Mouse (Mus musculus): ENCODE results near the gene 4930524J08Rik. TPM values are rescaled to one million over a fixed set of nuclear protein-coding genes. Genes with fewer than 3 reads are reported as not detected.

4930524J08Rik gene
- 1.7 and 2.8 TPM in 2 replicates for polyA plus RNA-seq (2012; rRNA removed)

DNA sequence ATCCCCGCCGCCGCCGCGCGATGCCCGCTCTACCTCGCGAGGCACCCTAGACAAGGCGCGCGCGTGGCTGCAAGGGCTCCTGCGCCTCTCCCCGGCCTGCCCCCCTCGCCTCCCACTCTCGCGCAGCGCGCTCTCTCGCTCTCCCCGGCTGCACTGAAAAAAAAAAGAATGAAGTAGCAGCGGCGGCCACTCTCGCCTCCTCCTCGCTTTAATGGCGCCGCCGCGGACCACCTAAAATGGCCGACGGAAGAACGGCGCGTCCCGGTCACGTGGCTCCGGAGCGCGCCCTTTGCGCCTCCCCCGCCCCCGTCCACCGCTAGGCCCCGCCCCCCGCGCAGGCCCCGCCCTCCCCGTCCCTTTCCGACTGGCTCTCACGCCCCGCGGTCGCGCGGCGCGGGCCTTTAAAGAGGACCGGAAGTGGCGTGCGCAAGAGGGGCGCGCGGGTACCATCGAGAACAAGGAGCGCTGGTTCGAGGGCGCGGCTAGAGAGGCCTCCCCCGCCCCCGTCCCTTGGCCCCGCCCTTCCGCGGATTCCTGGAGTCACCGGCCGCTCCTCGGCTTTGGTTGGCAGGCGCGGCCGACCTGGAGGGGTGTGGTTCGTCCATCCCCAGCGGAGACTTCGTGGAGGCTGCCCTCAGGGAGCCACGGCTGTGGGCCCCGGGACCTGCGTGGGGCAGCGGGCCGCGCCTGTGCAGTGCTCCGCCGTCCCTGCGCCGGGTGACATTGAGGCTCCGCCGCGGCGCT lies at the start of gene 4930524J08Rik, which contains the start of gene Hnrnpd:
TSS of gene 4930524J08Rik (plus strand) at position 363 of the 744 bp plus-strand sequence.
TSS of gene Hnrnpd (minus strand) at position 240 of the 744 bp plus-strand sequence.
- DNase-seq (ENCODE audit: extremely low spot score in 1 of 2, low spot score in 1 of 2) = peak; percentile 88 to 89

DNA sequence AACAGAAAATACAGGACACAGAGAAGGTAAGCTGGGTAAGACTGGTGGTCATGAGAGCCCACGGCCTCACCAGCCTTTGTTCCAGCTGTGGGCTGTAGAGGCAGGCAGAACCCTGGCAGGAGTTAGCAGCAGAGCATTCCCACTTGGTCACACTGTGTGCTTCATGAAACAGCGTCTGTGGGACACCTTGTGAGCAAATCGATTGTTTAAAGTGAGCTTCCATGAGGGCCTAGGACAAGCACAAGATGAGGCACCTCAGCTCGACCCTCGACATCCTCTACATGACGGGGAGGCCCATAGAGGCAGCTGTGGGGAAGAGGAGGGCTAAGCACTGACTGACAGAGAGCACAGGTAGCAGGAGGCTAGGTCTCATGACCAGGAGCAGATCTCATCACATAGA lies 47.0 kb upstream of the 4930524J08Rik start:
- DNase-seq (ENCODE audit: extremely low spot score in 1 of 2, low spot score in 1 of 2) = no peak

DNA sequence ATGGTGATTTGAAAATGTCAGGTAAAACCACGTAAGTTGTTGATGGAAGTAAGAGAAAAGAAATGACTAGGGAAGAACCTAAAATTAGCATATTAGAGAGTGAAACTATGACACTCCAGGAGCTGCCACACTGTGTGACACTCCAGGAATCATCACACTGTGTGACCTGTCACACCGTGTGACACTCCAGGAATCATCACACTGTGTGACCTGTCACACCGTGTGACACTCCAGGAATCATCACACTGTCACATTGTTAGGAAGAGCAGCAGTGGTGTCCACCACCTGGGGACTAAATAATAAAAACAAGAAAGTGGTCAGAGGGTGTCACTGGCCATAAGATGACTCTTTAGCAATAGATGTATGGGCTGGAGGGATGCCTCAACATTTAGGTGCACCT lies 39.4 kb upstream of the 4930524J08Rik start:
- DNase-seq (ENCODE audit: extremely low spot score in 1 of 2, low spot score in 1 of 2) = no peak

DNA sequence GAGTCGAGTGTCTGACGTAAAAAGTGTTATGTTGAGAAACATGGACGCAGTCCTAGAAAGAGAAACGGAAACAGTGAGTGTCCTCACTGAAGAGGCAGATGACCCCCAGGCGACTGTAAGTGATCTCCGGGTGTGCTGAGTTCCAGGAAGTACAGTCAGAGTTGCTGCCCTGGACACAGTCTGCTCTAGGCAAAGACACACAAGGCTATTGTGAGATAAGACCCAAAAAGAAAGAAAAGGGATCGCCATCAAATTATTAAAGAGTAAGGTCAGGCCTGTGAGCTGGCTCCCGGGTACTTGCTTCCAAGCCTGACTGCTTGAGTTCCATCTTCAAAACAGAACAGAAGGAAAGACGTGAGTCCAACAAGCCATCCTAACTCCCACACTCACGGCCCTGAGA lies 37.6 kb upstream of the 4930524J08Rik start:
- no peak for DNase-seq (ENCODE audit: extremely low spot score in 1 of 2, low spot score in 1 of 2)

DNA sequence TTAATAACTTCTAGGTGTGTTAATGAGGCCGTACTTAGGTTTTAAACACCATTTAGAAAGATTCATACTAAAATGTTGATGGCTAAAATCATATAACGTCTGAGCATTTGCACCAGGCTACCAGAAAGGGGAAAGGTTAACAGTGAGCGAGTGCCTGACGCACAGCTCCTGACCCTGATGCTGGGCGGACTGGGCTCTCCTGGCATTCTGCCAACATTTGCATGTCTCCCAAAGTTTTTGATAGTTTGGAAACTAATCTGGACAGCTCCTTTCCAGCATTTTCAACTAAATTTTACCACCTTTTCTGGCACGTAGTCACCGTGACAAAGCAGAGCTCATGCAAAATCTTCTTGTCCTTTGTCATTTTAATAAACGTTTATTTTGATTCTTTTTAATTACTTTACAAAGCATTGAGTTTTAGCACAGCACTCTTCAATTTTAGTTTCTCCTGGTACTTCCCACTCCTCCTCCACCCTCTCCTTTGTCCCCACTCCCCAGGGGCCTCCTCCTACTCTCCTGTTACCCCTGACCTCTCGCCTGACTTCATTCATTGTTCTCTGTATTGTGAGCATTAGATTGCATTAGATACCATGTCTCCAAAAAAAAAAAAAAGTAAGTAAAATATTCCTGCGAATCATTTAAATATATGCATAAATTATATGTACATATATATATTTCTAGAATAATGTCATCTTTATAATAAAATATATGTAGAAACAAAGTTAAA lies 36.9 kb upstream of the 4930524J08Rik start:
- no peak for DNase-seq (ENCODE audit: extremely low spot score in 1 of 2, low spot score in 1 of 2)

DNA sequence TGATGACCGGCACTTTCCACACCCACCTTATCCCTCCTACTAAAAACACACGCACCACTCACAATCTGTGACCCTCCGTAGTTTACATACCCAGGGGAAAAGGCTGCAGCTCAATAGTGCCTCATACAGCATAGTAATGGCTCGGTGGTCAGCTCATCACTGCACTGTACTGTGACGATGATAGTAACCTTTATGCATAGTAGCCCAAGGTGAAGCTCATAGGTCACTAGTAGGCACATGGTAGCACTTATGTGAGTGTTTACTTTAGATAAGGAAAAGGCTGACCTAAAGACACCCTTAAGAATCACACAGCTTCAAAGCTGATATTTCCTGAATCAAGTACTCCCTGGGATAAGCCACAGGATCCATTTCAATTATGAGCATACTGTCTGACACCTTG lies 26.3 kb upstream of the 4930524J08Rik start:
- DNase-seq (ENCODE audit: extremely low spot score in 1 of 2, low spot score in 1 of 2) = no peak

DNA sequence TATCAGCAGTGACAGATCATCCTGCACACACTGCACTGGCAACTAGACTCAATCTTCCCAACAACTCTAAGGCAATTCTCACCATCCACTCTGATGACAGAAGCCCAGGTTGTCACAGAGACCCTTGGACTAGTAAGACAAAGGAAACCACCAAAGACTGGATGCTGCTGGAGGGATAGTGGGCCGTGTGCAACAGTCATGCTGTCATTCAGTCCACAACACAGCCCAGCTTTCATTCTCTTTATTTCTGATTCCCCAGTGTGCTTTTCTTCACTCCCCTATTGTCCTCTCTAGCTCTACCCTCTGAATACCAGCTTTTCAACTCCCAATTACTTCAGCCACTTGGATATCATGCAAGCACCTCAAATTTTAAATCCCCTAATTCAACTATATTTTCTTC lies 25.0 kb upstream of the 4930524J08Rik start:
- no peak for DNase-seq (ENCODE audit: extremely low spot score in 1 of 2, low spot score in 1 of 2)

DNA sequence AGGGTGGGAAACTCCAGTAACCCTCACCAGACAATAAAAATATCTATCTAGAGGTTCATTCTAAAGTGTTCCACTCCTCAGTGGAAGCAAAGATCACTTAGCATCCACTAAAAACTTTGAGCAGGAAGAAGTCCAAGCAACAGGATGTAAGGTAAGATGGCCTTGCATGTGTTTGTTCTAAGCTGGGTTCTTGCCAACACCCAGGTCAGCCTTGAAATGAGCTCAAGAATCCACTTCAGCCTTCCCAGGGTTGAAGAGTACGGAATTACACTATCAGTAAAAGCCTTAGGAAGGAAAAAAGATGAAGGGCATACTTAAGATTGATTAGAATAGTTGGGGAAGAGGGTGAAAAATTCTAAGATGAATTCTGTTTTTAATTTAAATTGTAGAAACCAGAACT lies 20.2 kb upstream of the 4930524J08Rik start:
- DNase-seq (ENCODE audit: extremely low spot score in 1 of 2, low spot score in 1 of 2) = no peak

DNA sequence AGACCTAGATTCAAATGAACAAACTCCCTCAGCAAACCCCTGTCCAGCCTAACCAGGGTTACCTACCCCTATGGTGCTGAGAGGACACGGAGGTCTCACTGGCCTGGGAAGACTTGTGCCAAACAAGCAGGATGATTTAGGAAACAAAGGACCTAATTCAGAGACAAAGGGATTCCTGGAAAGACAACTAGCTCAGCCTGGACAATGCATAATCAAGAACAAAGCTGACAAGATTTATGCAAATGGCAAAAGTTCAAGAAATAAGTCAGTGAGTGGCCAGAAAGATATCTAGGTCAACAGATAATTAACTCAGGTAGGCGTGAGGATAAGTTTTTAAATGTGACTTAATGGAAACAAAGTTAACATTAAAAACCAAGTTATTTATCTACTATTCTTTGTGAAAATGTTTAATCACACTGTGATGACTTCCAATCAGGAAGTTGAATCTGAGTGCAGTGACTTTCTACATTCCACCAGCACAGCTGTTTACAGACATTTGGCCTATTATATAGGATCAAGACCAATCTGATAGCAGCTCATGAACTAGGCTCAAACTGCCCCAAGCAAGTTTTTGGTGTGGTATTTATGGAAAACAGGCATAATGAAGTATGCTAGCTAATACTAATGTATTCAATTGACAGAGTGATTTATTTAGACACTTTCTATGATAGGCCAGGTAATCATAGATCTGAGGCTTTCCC lies 19.5 kb upstream of the 4930524J08Rik start:
- DNase-seq (ENCODE audit: extremely low spot score in 1 of 2, low spot score in 1 of 2) = no peak

DNA sequence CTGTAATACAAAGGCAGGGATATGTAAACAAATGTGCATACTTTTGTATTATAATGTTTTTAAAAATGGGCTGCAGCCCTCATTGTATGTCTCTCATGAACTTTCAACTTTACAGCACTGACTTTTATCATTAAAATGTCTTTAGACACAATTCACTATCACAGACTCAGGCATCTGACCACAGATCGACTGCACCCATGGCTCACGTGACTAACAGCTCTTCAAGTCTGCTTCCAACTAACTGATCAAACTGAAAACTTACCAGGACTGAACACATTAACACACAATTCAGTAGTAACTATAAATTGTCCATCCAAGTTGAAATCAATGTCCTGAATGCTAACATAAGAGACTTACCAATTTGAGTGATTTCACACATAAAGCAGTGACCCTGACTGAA lies 18.9 kb upstream of the 4930524J08Rik start:
- no peak for DNase-seq (ENCODE audit: extremely low spot score in 1 of 2, low spot score in 1 of 2)

DNA sequence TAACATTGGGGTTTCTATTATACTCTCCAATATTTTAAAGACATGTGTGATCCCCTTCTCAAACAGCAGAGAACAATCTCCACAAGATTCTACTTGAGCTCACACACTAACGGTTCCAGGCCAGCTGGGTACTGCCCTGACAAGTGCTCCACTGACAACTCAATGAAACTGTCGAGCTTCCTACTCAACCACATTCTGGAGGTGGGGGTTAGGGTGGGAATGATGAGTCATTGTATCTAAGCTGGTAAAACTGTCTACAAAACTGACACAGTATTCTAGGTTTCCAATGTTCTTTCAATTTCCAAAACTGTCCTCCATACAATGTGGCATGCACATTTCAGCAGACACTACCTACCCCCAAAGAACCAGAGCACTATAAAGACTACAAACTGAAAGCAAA lies 4.9 kb upstream of the 4930524J08Rik start:
- DNase-seq (ENCODE audit: extremely low spot score in 1 of 2, low spot score in 1 of 2) = peak in 1 of 2 experiments; percentile 46

DNA sequence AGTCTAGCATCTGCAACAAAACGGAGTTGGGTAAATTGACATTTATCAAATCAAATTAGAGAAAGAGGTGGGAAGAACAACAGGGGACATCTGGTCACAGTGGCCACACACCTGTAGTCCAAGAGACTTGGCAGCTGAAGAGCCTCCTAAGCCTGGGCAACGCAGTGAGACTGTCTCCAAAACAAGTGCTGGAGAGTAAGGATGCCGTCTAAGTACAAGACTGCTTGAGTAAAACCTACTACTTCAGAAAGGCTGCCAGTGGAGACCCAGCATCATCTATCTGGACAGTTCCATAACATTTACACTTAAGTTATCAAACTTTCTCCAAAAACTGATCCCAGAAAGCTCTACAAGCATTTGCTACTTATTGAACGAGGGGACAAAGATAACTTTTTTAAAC lies 3.8 kb upstream of the 4930524J08Rik start:
- no peak for DNase-seq (ENCODE audit: extremely low spot score in 1 of 2, low spot score in 1 of 2)

DNA sequence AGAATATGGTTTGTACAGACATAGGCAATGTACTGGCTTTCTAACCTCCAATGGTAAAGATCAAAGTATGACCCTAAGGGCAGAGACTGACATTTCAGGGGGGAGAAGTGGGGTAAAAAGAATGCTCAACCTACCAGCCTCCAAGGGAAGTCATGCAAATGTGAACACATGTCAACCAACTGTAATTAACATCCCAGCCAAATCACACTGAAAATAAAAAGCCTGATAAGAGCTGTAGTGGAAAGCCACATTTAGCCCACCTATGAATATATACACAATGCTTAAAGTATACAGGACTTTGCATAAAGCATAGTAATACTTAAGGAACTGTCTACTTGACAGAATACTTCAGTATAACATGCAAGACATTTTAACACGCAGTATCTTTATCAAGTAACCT lies 3.1 kb upstream of the 4930524J08Rik start:
- DNase-seq (ENCODE audit: extremely low spot score in 1 of 2, low spot score in 1 of 2) = no peak

DNA sequence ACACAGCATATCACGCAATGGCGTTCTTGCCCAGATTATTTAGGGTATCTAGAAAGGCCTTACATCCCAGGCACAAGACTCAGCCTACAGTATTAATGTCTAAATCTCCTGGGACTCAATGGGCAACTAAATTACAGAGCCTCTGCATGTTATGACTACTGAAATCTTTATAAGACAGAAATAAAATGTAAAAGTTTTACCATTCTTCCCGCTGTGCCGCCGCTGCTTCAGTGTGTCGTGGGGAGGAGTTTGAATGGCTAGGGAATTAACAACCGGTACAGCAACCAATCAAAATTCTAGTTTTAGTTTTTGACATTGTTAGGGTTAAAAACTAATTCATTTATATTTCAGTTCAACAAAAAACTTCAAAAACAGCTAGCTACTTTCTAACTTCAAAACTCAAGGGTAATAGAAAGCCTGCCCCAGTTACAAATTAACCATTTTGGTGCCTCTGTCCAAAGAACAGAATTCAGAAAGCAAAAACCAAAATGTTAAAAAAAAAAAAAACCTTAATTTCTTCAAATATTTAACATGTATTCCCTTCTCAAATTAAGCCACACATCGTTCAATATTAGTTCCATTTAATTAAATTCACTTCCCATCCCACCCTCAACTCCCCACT lies 2.4 kb upstream of the 4930524J08Rik start:
- no peak for DNase-seq (ENCODE audit: extremely low spot score in 1 of 2, low spot score in 1 of 2)

DNA sequence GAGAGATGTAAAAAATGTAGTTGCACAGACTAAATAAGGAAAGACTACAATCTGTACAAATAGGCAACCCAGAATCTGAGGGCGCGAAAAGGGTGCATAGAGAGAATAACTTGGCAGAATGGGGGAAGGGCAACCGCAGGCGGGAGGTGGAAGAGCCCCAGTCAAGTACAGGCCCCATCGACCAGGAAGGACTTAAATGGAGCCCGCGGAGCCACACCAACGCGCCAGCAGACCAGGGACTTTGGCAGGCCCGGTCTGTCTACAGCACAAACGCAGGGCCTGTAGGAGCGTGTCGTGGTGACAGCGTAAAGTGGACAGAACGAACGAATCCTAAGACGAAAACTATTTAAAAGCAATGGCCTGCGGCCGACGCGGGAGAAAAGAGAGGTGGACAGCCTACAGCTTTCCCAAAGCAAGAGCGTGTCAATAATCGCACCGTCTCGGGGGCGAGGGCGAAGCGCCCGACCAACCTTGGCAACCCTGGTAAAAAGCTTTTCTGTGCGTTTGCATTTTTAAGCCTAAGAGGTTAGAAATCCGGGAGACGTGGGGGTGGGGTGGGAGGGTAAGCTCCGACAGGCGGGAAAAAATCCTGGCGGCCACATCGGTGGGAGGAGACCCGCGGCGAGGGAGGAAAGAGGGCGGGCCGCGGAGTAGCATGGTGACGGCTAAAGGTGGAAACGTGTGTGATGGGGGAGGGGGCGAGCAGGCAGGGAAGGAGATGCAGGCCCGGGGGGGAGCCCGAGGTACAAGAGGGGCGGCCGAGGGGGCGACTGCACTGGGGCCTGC lies 1.2 kb upstream of the 4930524J08Rik start:
- peak; percentile 44 to 65 for DNase-seq (ENCODE audit: extremely low spot score in 1 of 2, low spot score in 1 of 2)

DNA sequence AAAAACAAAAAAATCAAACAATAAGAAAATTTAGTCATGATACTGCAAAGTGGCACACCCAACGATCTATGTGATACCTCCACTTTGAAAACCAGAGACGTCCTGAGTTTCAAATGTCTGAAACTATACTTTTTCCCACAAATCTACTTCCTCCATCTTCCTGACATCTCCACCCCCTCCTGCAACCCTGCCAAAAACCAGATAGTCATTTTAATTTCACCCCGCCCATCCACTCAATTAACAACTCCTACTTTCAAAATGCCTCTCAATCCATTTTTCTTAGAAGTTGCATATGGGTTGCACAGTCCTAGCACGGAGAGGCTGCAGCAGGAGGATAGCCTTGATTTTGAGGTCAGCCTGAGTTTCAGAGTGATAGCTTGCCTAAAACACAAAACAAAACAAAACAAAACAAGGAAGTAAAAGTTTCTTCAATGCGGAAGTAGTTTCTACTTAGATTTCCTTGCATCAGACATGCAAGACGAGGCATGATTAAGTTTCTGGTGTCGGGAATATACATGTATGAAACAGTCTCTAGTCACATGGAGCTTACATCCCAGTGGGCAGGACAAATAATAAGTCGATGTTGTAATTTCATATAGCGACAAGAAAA lies 4.7 kb downstream of the 4930524J08Rik start:
- no peak for DNase-seq (ENCODE audit: extremely low spot score in 1 of 2, low spot score in 1 of 2)

DNA sequence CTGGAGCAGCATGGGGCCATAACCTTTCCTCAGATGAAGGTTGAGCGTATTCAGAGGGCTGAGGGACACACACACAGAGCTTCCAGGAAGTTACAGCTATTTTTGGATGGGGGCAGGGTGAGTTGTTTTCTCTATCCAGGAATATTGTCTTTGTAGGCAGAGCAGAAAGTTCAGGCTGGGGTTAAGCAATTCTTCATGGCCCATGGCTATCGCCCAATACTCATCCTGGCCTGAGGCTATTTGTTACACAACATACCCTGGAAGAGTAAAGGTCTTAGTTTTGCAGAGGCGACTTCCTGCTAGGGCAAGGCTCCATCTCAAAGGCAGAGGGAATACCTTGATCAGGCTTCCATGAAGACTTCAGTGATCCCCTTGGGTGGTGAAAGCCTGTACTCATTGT lies 15.3 kb downstream of the 4930524J08Rik start:
- no peak for DNase-seq (ENCODE audit: extremely low spot score in 1 of 2, low spot score in 1 of 2)

DNA sequence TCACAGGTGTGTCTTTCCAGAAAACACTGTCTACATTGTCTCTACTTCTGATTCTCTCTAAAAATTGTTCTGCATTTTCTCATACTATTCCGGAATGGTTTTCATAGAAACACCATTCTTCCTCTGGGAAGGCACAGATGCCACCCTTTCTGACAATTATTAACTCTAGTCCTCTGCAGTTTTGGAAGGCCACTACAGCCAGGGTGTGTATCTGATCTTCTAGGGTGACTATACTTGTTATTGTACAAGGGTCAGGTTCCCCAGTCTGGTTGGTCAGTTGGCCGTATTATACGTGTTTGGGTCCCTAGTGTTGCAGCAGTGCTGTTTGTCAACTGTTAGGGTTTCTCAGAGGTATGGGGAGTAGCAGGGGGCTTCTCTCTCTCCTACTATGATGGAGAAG lies 15.8 kb downstream of the 4930524J08Rik start:
- DNase-seq (ENCODE audit: extremely low spot score in 1 of 2, low spot score in 1 of 2) = no peak

DNA sequence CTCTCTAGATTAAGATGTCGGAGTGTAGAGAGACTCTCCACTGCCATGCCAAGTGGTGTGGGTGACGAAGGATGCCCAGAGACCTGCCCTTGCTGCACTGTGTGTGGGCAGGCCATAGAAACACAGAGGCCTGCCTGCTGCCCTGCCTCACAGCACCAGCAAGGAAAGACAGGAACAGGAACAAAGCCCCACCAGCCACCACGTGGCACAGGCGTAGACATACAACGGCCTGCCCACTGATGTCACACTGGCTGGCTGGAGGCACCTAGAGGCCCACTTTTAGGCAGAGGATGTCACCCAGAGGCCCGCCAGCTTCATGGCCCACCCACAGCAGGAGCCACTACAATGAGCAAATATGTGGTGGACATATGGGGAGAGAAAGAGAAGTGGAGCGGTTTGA lies 21.2 kb downstream of the 4930524J08Rik start:
- DNase-seq (ENCODE audit: extremely low spot score in 1 of 2, low spot score in 1 of 2) = no peak

DNA sequence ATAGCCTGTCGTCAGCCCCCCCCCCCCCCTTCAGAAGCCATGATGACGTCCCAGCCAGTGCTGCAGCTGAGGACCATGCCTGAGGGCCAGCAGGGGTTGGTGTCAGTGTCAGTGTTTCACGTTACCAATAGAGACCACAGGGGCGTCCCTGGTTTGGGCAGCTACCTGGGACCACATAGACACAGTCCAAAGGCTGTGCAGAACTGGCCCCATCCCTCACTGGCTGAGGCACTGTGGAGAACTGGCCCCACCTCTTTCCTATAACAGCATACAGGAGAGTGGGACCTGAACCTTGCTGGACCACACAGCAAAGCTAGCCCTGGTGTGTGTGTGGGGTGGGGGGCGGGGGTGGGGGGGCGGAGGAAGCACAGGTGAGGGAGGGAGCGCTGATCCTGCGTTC lies 21.6 kb downstream of the 4930524J08Rik start:
- DNase-seq (ENCODE audit: extremely low spot score in 1 of 2, low spot score in 1 of 2) = no peak

Data from frontal cortex, adult 2 months (tissue).